Mouse (Mus musculus) spleen, adult 2 months (tissue): ENCODE measurements around the gene Mog.

Experiments used
- CTCF ChIP-seq: fragments of 200-500 bp; IDR thresholded peaks from 2 replicates; pipeline ENCODE4 v1.5.1; 2011; ENCODE audit warnings: mild to moderate bottlenecking, inconsistent platforms; ENCODE audit not compliant: insufficient read depth, insufficient read length, insufficient replicate concordance; ENCODE audit errors: extremely low read depth
- POLR2A ChIP-seq: fragments of 200-500 bp; IDR thresholded peaks from 2 replicates; pipeline ENCODE4 v1.6.1; 2011; ENCODE audit warnings: low read depth, low read length, inconsistent platforms

- TF ChIP-seq CTCF (no peak), POLR2A (no peak)
Observed at GRCm38 (mm10) chr17:37050876-37051275, 27.7 kb upstream of the Mog start.
